Mouse (Mus musculus): ENCODE measurements around the gene Kap. TPM values are rescaled to one million over a fixed set of nuclear protein-coding genes. Genes with fewer than 3 reads are reported as not detected.

The Kap gene
- 5.7 TPM for polyA plus RNA-seq (2014; fragmentation: Illumina TruSeq; extraction: RNeasy Lipid Tissue Mini Kit (QIAGEN cat#74804); ENCODE audit: low read depth, low replicate concordance)

GRCm38 (mm10) chr6:133853526-133853925, at the start of gene Kap:
Gene Kap (minus strand): TSS chr6:133853762.

Other genes with a start within 250 kb of the Kap start
- gene Etv6, start 181.9 kb upstream of the Kap start, polyA plus RNA-seq (2014; fragmentation: Illumina TruSeq; extraction: RNeasy Lipid Tissue Mini Kit (QIAGEN cat#74804); ENCODE audit: low read depth, low replicate concordance) = 2.8 TPM